Mouse (Mus musculus): ENCODE results near the gene Tril.

DNA sequence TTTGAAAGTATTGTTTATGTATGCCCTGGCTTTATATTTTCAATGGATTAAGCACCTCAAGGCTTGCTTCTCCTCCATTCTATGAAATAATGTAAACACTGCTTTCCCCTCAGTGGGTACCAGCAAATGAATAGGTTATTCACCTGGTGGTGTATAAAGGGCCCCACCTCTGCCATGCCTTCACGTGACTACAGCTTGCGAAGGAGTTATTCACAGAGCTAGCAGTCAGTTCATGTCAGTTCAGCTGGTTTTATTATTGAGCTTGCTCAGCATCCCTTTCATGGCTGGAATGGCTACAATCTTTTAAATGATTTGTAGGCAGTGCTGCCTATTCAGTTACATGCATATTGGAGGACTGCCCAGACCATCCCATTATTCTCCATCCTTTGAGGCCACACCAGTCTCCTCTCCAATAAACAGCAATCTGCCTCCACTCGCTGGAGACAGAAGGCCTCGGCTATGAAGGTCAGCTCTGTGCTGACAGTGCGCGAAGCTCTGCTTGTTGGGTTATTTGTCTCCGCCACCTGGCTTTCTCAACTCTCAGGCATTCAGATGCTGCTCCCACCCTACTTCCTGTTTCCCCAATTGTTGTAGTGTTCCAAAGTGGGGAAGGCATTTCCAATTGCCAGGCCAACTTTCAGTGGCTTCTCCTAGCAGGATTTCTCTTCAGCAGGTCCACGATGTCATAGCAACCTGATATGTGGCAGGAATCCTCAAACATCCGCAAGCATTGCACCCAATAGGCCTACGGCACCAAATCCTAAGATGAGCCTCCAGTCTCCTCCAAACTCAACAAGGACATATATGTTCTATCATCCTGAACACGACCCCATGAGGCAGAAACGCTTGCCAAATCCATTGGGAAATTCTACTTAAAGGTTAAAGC is 34.6 kb upstream of the Tril start:
- TF ChIP-seq HCFC1 (IDR thresholded peaks at IDR 0.05; ENCODE audit: borderline replicate concordance, insufficient read depth, low read length) (no peak), MAFK (IDR thresholded peaks at IDR 0.05; ENCODE audit: insufficient read depth, low read depth, low read length) (no peak), ZNF384 (IDR thresholded peaks at IDR 0.05; ENCODE audit: low read depth, low read length) (no peak)

Measured in ES-E14 (cell line).